Mouse (Mus musculus) brain, embryonic 14.5 days (tissue): ENCODE measurements around the gene Ogg1.

Experiments
- CTCF ChIP-seq: fragments of 200-500 bp; IDR thresholded peaks from 2 replicates; pipeline ENCODE4 v1.5.1; 2012; ENCODE audit warnings: inconsistent platforms, mild to moderate bottlenecking, moderate library complexity, borderline replicate concordance; ENCODE audit not compliant: insufficient read depth, insufficient read length; ENCODE audit errors: extremely low read depth
- POLR2A ChIP-seq: fragments of 200-500 bp; IDR thresholded peaks from 2 replicates; pipeline ENCODE4 v1.6.1; 2012; ENCODE audit warnings: mild to moderate bottlenecking, inconsistent platforms, borderline replicate concordance; ENCODE audit not compliant: poor library complexity, insufficient read depth, insufficient read length, severe bottlenecking; ENCODE audit errors: extremely low read depth

- TF ChIP-seq CTCF (no peak), POLR2A (no peak)
Measured at GRCm38 (mm10) chr6:113341574-113341973, 14.8 kb downstream of the Ogg1 start.
